Mouse (Mus musculus) neural tube, embryonic 15.5 days (tissue): ENCODE results near the gene Palm. TPM values are rescaled to one million over a fixed set of nuclear protein-coding genes. Genes with fewer than 3 reads are reported as not detected.

Experiments used
- ATAC-seq: fragments of 200-750 bp; cut with Nextera tagmentation; 2 replicates; pipeline ENCODE4 v1.8.0; 2017; ENCODE audit warnings: mild to moderate bottlenecking, moderate TSS enrichment, moderate library complexity; ENCODE audit not compliant: low FRiP score
- H3K27ac ChIP-seq: fragments of 300-500 bp; sonication (generic); replicated peaks from 2 replicates; pipeline ENCODE4 v1.5.1; 2015; ENCODE audit warnings: mild to moderate bottlenecking, inconsistent platforms
- H3K27me3 ChIP-seq: fragments of 300-500 bp; sonication (generic); replicated peaks from 2 replicates; pipeline ENCODE4 v1.6.1; 2015; ENCODE audit warnings: inconsistent platforms
- H3K36me3 ChIP-seq: fragments of 300-500 bp; sonication (generic); 2 replicates; pipeline ENCODE4 v1.6.1; 2015; ENCODE audit warnings: inconsistent platforms
- H3K4me1 ChIP-seq: fragments of 300-500 bp; sonication (generic); 2 replicates; pipeline ENCODE4 v1.6.1; 2015; ENCODE audit warnings: inconsistent platforms
- H3K4me2 ChIP-seq: fragments of 300-500 bp; sonication (generic); 2 replicates; pipeline ENCODE4 v1.6.1; 2015; ENCODE audit warnings: inconsistent platforms, mild to moderate bottlenecking, moderate library complexity
- H3K4me3 ChIP-seq: fragments of 300-500 bp; sonication (generic); replicated peaks from 2 replicates; pipeline ENCODE4 v1.5.1; 2015; ENCODE audit warnings: mild to moderate bottlenecking, inconsistent platforms
- H3K9ac ChIP-seq: fragments of 300-500 bp; sonication (generic); replicated peaks from 2 replicates; pipeline ENCODE4 v1.6.1; 2015; ENCODE audit warnings: mild to moderate bottlenecking, inconsistent platforms
- H3K9me3 ChIP-seq: fragments of 300-500 bp; sonication (generic); replicated peaks from 2 replicates; pipeline ENCODE4 v1.6.1; 2016; ENCODE audit warnings: inconsistent platforms
- WGBS: fragments of 180-500 bp; shearing (Covaris S2); methylation state at CpG from one replicate; pipeline ENCODE4 v1.1.7; 2015; ENCODE audit warnings: mixed read lengths; 5-methylcytosine and 5-hydroxymethylcytosine counted together
- polyA plus RNA-seq: library from polyadenylated mRNA; unstranded; fragments of >200 nt; fragmentation: Nextera tagmentation; extraction: Ambion mirVana; gene quantifications from 2 replicates; pipeline ENCODE4 v1.2.1, GENCODE M21; 2015

Palm gene
- polyA plus RNA-seq, 1 experiment from 2014 or later: 256 TPM

- no peak for ATAC-seq
- Histone ChIP-seq H3K4me2 (no peak overlapping the region), H3K9me3 (no peaks in the 10 kb centered on the region), H3K9ac (no peak overlapping the region), H3K4me1 (peaks cover 9% of the 10 kb centered on the region), H3K27ac (no peak overlapping the region), H3K27me3 (0 out of 2 replicates have a peak, but pooled peaks cover 5% of the 10 kb centered on the region), H3K36me3 (no peaks in the 10 kb centered on the region), H3K4me3 (no peak overlapping the region)
- 38% methylated on average over 7 of the region's 7 CpGs for whole genome bisulfite sequencing
These were observed 4.8 kb upstream of the Palm start for GRCm38 (mm10) chr10:79788386-79789158.

DNA sequence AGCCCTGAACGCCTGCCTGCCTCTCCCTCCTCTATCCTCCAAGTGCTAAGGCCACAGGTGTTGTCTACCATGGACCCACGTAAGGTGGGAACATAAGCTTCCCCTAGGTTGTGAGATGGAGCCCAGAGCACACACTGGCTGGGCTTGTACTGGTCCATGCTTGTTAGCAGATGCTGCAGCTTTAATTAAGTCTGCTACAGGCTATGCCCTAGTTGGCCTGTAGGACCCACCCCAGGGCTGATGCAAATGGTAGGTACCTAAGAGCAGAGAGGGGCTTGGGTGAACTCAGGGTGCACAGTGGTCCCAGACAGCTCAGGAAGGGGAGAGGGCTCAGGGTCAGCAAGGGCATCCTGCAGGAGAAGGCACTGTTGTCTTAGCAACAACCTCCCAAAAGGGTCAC, 3.8 kb upstream of the Palm start:
- Histone ChIP-seq H3K4me2 (no peak overlapping the region), H3K9me3 (no peaks in the 10 kb centered on the region), H3K36me3 (no peaks in the 10 kb centered on the region), H3K27ac (no peak overlapping the region), H3K27me3 (0 out of 2 replicates have a peak, but pooled peaks cover 5% of the 10 kb centered on the region), H3K4me1 (peaks cover 13% of the 10 kb centered on the region), H3K4me3 (no peak overlapping the region), H3K9ac (no peak overlapping the region)
- ATAC-seq: no peak
- WGBS: 56% methylated on average over 2 of the region's 2 CpGs

GRCm38 (mm10) chr10:79790861-79791260, 2.5 kb upstream of the Palm start, which contains the start of gene Prss57:
Gene Prss57, minus strand, starts transcription at chr10:79790961.
- 87% methylated on average over 4 of the region's 4 CpGs for WGBS
- no peak within 1 kb of the TSS for H3K27ac ChIP-seq

DNA sequence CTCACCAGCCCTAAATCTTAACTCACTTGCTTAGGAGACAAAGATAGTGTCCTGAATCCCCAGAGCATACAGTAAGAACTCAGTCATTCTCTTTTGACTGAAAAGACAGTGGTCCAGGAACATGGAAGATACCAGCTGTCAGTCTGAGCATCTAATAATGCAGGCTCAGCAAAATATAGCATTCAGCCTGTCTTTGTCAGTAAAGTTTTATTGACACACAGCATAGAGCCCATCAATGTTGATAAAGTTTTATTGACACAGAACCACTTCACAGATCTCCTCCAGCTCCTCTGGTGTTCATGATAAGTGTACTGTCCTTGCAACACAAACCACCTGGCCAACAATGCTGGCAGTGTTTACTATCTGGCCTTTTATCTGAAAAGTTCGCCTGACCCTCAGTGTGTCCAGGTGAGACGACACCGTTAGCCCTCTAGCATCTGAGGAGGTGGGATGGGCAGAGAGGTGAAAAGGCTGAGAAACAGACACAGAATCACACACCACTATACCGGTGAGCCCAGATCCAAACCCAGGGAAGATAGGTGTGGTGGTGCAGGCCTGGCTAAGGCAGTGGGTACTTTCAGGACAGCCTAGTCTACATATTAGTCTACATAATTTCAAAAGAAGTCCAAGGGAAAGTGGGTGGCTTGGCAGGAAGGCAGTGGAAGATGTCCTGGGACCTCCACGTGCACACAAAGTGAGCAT, 882 bp upstream of the Palm start:
- peak overlapping the region; percentile 77; the same call in 1 of the 2 replicates for H3K9ac ChIP-seq
- H3K9me3 ChIP-seq: no peaks in the 10 kb centered on the region
- ATAC-seq: no peak
- H3K4me2 ChIP-seq: peak overlapping the region; percentile 90
- no peaks in the 10 kb centered on the region for H3K27me3 ChIP-seq
- no peak overlapping the region; the same call in 1 of the 2 replicates for H3K27ac ChIP-seq
- no peak overlapping the region for H3K4me3 ChIP-seq
- no peaks in the 10 kb centered on the region for H3K36me3 ChIP-seq
- WGBS: 89% methylated on average over 5 of the region's 5 CpGs
- H3K4me1 ChIP-seq: peaks cover 41% of the 10 kb centered on the region

More at GRCm38 (mm10) chr10:79790861-79791260, 2.5 kb upstream of the Palm start, which contains the start of gene Prss57:
- Histone ChIP-seq H3K4me1 (peaks cover 25% of the 10 kb centered on the region), H3K27me3 (no peaks in the 10 kb centered on the region), H3K9ac (no peak within 1 kb of the TSS), H3K36me3 (no peaks in the 10 kb centered on the region), H3K9me3 (no peaks in the 10 kb centered on the region), H3K4me3 (no peak within 1 kb of the TSS), H3K4me2 (no peak within 1 kb of the TSS)
- ATAC-seq: no peak

- peak; percentile 55 for ATAC-seq
- Histone ChIP-seq H3K27ac (peak overlapping the region; percentile 85), H3K9me3 (no peaks in the 10 kb centered on the region), H3K9ac (peak overlapping the region; percentile 77), H3K4me3 (peak overlapping the region; percentile 70), H3K27me3 (no peaks in the 10 kb centered on the region), H3K4me1 (peaks cover 49% of the 10 kb centered on the region), H3K4me2 (peak overlapping the region; percentile 90), H3K36me3 (no peaks in the 10 kb centered on the region)
- 2% methylated on average over 37 of the region's 38 CpGs for WGBS
These were observed 542 bp downstream of the Palm start for GRCm38 (mm10) chr10:79793738-79794490.

DNA sequence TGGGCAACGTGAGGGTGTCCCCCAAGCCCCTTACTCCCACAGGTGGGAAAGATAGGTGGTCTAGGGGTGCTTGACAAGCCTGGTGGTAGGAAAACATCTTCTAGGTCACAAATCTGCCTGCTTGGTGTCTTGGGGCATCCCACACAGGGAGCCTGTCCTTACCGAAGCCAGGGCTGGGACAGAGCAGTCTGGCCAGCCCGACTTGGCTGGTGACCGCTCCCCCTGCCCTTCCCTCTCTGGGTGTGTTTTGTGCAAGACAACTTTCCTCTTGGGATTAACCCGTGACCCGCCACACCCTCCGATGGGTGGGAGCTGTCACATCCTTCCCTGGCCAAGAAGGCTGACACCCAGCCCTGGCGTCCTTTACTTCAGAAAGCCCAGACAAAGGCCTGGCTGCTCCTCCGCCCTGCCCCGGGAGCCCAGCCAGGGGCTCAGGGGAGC, 1.1 kb downstream of the Palm start:
- 5% methylated on average over 10 of the region's 10 CpGs for WGBS
- H3K4me1 ChIP-seq: peaks cover 49% of the 10 kb centered on the region

GRCm38 (mm10) chr10:79795905-79796304, 2.5 kb downstream of the Palm start:
- Histone ChIP-seq H3K27me3 (no peaks in the 10 kb centered on the region), H3K4me1 (peaks cover 57% of the 10 kb centered on the region), H3K4me2 (no peak overlapping the region), H3K27ac (no peak overlapping the region), H3K4me3 (no peak overlapping the region), H3K9ac (no peak overlapping the region), H3K9me3 (no peaks in the 10 kb centered on the region), H3K36me3 (no peaks in the 10 kb centered on the region)
- WGBS: 95% methylated on average over 3 of the region's 3 CpGs
- ATAC-seq: no peak

More for the DNA sequence above, 1.1 kb downstream of the Palm start:
- H3K4me3 ChIP-seq: peak overlapping the region; percentile 70
- peak overlapping the region; percentile 90 for H3K4me2 ChIP-seq
- no peaks in the 10 kb centered on the region for H3K9me3 ChIP-seq
- peak overlapping the region; percentile 85 for H3K27ac ChIP-seq
- ATAC-seq: peak; percentile 33; the same call in 1 of the 2 replicates
- H3K27me3 ChIP-seq: no peaks in the 10 kb centered on the region
- H3K36me3 ChIP-seq: no peaks in the 10 kb centered on the region
- H3K9ac ChIP-seq: peak overlapping the region; percentile 77

GRCm38 (mm10) chr10:79797326-79797725, 4.0 kb downstream of the Palm start:
- WGBS: 39% methylated on average over 15 of the region's 15 CpGs
- 0 out of 2 replicates have a peak overlapping the region, but pooled peaks have one; percentile 9 for H3K4me3 ChIP-seq

GRCm38 (mm10) chr10:79798289-79798928, 5.0 kb downstream of the Palm start:
- Histone ChIP-seq H3K27ac (no peak overlapping the region), H3K9ac (no peak overlapping the region), H3K4me1 (peaks cover 77% of the 10 kb centered on the region), H3K4me2 (no peak overlapping the region), H3K36me3 (no peaks in the 10 kb centered on the region), H3K9me3 (no peaks in the 10 kb centered on the region), H3K27me3 (no peaks in the 10 kb centered on the region), H3K4me3 (no peak overlapping the region)
- no peak for ATAC-seq
- 93% methylated on average over 12 of the region's 12 CpGs for WGBS

More at GRCm38 (mm10) chr10:79797326-79797725, 4.0 kb downstream of the Palm start:
- no peaks in the 10 kb centered on the region for H3K36me3 ChIP-seq
- H3K9ac ChIP-seq: 0 out of 2 replicates have a peak overlapping the region, but pooled peaks have one; percentile 6
- no peak for ATAC-seq
- no peaks in the 10 kb centered on the region for H3K27me3 ChIP-seq
- H3K27ac ChIP-seq: 0 out of 2 replicates have a peak overlapping the region, but pooled peaks have one; percentile 28
- H3K4me1 ChIP-seq: peaks cover 72% of the 10 kb centered on the region
- H3K9me3 ChIP-seq: no peaks in the 10 kb centered on the region
- peak overlapping the region; percentile 35 for H3K4me2 ChIP-seq

DNA sequence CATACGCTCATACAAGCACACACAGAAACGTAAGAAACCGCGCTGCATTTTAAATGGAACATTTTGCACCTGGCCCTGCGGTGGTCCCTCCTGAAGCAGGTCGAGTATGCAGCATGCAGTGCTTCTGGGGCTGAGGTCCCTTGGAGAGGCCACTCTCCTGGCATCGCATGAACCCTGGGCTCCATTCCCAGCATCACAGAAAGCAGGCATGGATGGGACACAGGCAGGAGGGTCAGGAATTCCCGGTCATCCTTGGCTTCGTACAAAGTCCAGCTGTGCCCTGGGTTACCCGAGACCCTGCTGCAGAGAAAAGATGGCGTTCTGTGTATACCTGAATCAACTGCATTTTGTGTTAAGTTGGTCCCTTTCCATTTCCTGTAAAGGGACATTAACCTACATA, 7.1 kb downstream of the Palm start:
- Histone ChIP-seq H3K4me2 (no peak overlapping the region), H3K4me1 (peaks cover 80% of the 10 kb centered on the region), H3K4me3 (no peak overlapping the region), H3K27ac (no peak overlapping the region), H3K9ac (no peak overlapping the region), H3K9me3 (no peaks in the 10 kb centered on the region), H3K27me3 (no peaks in the 10 kb centered on the region), H3K36me3 (no peaks in the 10 kb centered on the region)
- ATAC-seq: no peak
- 77% methylated on average over 11 of the region's 11 CpGs for WGBS

- H3K4me2 ChIP-seq: peak overlapping the region; percentile 15; the same call in 1 of the 2 replicates
- peak overlapping the region; percentile 79 for H3K27ac ChIP-seq
- H3K4me1 ChIP-seq: peaks cover 76% of the 10 kb centered on the region
- ATAC-seq: no peak
- no peaks in the 10 kb centered on the region; the same call in 1 of the 2 replicates for H3K36me3 ChIP-seq
- no peaks in the 10 kb centered on the region for H3K27me3 ChIP-seq
- no peaks in the 10 kb centered on the region for H3K9me3 ChIP-seq
- no peak overlapping the region for H3K9ac ChIP-seq
- WGBS: 28% methylated on average over 3 of the region's 3 CpGs
- H3K4me3 ChIP-seq: no peak overlapping the region
These were observed 8.5 kb downstream of the Palm start for GRCm38 (mm10) chr10:79801837-79802236.
